Mouse (Mus musculus) embryonic facial prominence, embryonic 14.5 days (tissue): Measurements from ENCODE around the gene Nlgn2. TPM values are rescaled to one million over a fixed set of nuclear protein-coding genes. Genes with fewer than 3 reads are reported as not detected.

Source experiments
- ATAC-seq: fragments of 200-750 bp; cut with Nextera tagmentation; 2 replicates; pipeline ENCODE4 v1.8.0; 2017; ENCODE audit warnings: low read depth, moderate number of reproducible peaks, moderate TSS enrichment
- DNase-seq: peaks from one replicate; pipeline ENCODE4 v3.0.0-alpha.2; 2015; ENCODE audit warnings: low spot score
- H3K27ac ChIP-seq: fragments of 300-500 bp; sonication (generic); replicated peaks from 2 replicates; pipeline ENCODE4 v1.5.1; 2014; ENCODE audit warnings: low read depth, mild to moderate bottlenecking, low read length, moderate library complexity
- H3K27me3 ChIP-seq: fragments of 300-500 bp; sonication (generic); replicated peaks from 2 replicates; pipeline ENCODE4 v1.6.1; 2014; ENCODE audit warnings: low read length; ENCODE audit not compliant: control insufficient read depth, insufficient read depth
- H3K36me3 ChIP-seq: fragments of 300-500 bp; sonication (generic); 2 replicates; pipeline ENCODE4 v1.6.1; 2014; ENCODE audit warnings: low read length, mixed read lengths; ENCODE audit not compliant: control insufficient read depth, insufficient read depth
- H3K4me1 ChIP-seq: fragments of 300-500 bp; sonication (generic); 2 replicates; pipeline ENCODE4 v1.6.1; 2014; ENCODE audit warnings: antibody characterized with exemption, low read length; ENCODE audit not compliant: control insufficient read depth, insufficient read depth
- H3K4me2 ChIP-seq: fragments of 300-500 bp; sonication (generic); 2 replicates; pipeline ENCODE4 v1.6.1; 2014; ENCODE audit warnings: low read depth, mild to moderate bottlenecking, low read length, moderate library complexity, mixed read lengths
- H3K4me3 ChIP-seq: fragments of 300-500 bp; sonication (generic); 2 replicates; pipeline ENCODE4 v1.5.1; 2014; ENCODE audit warnings: low read depth, mild to moderate bottlenecking, low read length
- H3K9ac ChIP-seq: fragments of 300-500 bp; sonication (generic); 2 replicates; pipeline ENCODE4 v1.6.1; 2014; ENCODE audit warnings: low read depth, mild to moderate bottlenecking, low read length, moderate library complexity, mixed read lengths
- H3K9me3 ChIP-seq: fragments of 300-500 bp; sonication (generic); 2 replicates; pipeline ENCODE4 v1.6.1; 2016; ENCODE audit warnings: low read length; ENCODE audit not compliant: control insufficient read depth
- WGBS: fragments of 180-500 bp; shearing (Covaris S2); extraction: QIAGEN DNeasy Blood & Tissue Kit; methylation state at CpG from one replicate; pipeline ENCODE4 v1.1.7; 2014; 5-methylcytosine and 5-hydroxymethylcytosine counted together
- polyA plus RNA-seq: library from polyadenylated mRNA; unstranded; fragments of >200 nt; fragmentation: Nextera tagmentation; extraction: Ambion mirVana; gene quantifications from 2 replicates; pipeline ENCODE4 v1.2.1, GENCODE M21; 2014

The Nlgn2 gene
- polyA plus RNA-seq, 1 experiment from 2014 or later, result 8.3 TPM

DNA sequence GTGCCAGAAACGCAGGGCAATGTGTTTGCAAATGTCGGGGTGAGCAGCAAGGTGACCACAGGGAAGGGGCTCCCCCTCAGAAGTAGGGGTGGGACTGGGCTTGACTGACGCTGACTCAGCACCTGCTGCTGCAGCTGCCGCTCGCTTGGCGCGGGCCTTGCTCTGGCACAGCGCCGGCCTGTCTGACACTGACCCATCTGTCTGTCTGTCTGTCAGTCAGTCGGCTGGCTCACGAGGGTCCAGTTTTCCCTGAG, 37.5 kb downstream of the Nlgn2 start:
- Histone ChIP-seq H3K27me3 (peaks cover 38% of the 10 kb centered on the region), H3K4me2 (peak overlapping the region; percentile 97), H3K36me3 (no peaks in the 10 kb centered on the region), H3K4me1 (peaks cover 47% of the 10 kb centered on the region), H3K9me3 (no peaks in the 10 kb centered on the region), H3K4me3 (peak overlapping the region; percentile 58), H3K9ac (peak overlapping the region; percentile 64), H3K27ac (peak overlapping the region; percentile 80)
- DNase-seq (peak; percentile 67), ATAC-seq (no peak)
- WGBS, result 0% methylated on average over 11 of the region's 11 CpGs

DNA sequence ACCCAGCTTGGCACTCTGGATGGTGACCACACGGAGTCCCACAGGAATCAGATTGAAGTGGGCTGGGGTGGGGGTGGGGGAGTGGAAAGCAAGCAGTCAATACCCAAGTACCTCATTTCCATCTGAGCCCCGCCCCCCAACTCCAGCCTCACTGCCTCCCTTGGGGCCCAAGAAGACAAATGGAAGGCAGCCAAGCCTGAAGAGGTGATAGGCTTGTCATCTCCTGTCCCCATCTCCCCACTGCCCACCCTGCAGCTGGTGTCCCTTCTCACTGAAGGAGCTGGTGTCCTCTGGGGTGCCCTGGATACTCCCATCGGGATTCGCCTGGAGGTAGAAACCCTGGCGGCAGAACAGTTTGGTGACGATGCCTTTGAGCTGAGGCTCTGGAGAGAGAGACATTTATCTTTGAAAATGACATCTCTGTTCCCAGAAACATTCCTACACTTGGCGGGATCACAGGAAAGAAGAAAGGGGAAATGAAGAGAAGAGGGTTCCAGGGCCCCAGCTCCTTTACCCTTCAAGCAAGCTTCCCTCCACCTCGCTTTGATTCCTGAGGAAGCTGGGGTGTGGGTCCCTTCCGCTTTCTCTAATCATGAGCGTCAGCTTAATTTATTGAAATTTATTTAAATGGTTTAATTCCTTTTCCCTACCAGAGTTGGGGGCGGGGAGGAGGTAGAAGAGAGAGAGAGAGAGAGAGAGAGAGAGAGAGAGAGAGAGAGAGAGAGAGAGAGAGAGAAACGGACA, 38.0 kb downstream of the Nlgn2 start:
- peak overlapping the region; percentile 80 for H3K27ac ChIP-seq
- 17% methylated on average over 12 of the region's 12 CpGs for WGBS
- peak overlapping the region; percentile 58 for H3K4me3 ChIP-seq
- H3K36me3 ChIP-seq, result no peaks in the 10 kb centered on the region
- H3K9me3 ChIP-seq, result no peaks in the 10 kb centered on the region
- no peak overlapping the region; the same call in 1 of the 2 replicates for H3K9ac ChIP-seq
- no peak for DNase-seq
- H3K27me3 ChIP-seq, result peaks cover 33% of the 10 kb centered on the region
- peaks cover 42% of the 10 kb centered on the region for H3K4me1 ChIP-seq
- H3K4me2 ChIP-seq, result peak overlapping the region; percentile 97
- ATAC-seq, result no peak

DNA sequence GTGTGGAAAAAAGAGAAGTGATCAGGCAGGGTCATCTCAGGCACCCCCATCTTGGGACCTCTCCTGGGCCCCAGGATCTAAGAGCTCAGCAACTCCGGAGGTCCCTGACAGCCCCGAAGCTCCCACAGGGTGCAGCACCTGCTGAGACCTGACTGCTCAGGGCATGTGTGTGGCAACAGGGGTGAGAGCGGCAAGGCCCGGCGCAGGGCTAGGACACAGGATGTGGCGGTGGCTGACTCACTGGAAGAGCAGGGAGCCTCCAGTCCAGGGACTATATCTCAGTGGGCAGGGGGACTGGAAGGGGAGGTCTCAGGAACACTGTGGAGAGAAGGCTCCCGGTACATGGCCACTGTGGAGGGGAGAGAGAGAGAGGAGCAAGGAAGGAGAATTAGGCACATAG, 39.7 kb downstream of the Nlgn2 start:
- ATAC-seq, result no peak
- H3K4me1 ChIP-seq, result peaks cover 28% of the 10 kb centered on the region
- H3K27ac ChIP-seq, result no peak overlapping the region

DNA sequence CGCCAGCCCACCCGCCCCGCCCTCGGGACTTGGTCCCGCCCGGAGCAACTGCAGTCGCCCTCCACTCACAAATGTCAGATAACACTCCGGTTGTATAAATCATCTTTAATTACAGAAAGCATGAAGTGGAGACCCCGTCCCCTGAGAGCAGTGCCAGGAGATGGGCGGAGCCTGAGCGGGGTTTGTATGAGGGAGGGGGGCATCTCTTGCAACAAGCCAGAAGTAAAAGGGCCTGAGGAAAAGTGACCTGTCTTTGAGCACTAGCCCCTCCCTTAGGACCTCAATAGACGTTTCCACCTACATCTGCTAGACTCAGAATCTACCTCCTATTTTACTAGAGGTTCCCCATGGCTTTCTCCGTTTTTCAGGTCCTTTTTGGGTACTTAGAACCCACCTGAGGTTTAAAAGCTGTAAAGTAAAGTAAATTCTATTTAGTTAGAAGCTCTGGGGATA, 41.6 kb downstream of the Nlgn2 start:
- Histone ChIP-seq H3K9me3 (no peaks in the 10 kb centered on the region), H3K27me3 (peaks cover 12% of the 10 kb centered on the region; the same call in 1 of the 2 replicates), H3K4me2 (peak overlapping the region; percentile 95), H3K9ac (peak overlapping the region; percentile 61), H3K4me3 (peak overlapping the region; percentile 51), H3K4me1 (peaks cover 14% of the 10 kb centered on the region), H3K27ac (no peak overlapping the region), H3K36me3 (no peaks in the 10 kb centered on the region)
- peak; percentile 63 for DNase-seq
- WGBS, result 3% methylated on average over 13 of the region's 13 CpGs
- no peak for ATAC-seq

More for the DNA sequence above, 39.7 kb downstream of the Nlgn2 start:
- Histone ChIP-seq H3K27me3 (peaks cover 20% of the 10 kb centered on the region), H3K4me3 (no peak overlapping the region), H3K9me3 (no peaks in the 10 kb centered on the region), H3K36me3 (no peaks in the 10 kb centered on the region), H3K9ac (no peak overlapping the region), H3K4me2 (no peak overlapping the region)
- DNase-seq, result no peak
- 77% methylated on average over 7 of the region's 7 CpGs for WGBS

DNA sequence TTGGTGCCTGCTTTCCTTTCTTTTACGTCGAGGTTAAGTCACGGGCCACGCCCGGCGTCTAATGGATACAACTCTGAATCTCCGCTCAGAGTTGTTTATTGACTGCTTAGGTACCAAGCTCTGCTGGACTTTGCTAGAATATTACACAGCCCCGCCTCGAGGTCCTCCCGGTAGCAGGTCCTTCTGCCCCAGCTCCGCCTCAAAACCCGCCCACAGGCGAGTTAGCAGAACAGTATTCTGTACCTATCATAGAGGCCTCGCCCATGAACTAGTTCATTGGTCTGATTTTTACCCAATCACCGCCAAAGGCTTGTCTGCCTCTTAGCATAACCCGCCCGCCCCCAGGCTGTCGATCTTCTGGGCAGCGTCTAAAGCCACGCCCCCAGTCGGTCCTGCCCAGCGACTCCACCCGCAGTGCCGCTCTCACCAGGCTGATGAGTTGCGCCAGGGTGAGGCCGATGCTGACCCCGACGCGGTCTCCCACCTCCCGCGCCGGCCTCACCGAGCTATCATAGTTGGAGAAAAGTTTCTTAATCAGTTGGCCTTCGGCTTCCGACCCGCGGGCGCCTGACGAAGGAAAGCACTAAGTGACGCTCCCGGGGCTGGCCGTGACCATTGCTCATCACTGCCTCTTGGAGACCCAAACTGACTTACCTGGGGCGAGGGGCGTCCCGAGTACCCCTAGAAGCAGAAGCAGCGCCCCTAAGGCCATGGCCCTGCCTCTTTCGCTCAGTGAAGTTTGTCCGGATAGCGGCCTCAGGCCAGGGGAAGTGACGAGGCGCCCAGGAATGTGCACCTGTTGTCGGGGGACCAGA, 42.2 kb downstream of the Nlgn2 start, which contains the start of gene Chrnb1:
Gene Chrnb1, minus strand, starts transcription at position 776 of the 815 bp plus-strand sequence.
- Histone ChIP-seq H3K4me3 (peak within 1 kb of the TSS; percentile 51), H3K27ac (peak within 1 kb of the TSS; percentile 70), H3K9me3 (no peaks in the 10 kb centered on the region), H3K9ac (peak within 1 kb of the TSS; percentile 61), H3K27me3 (peaks cover 12% of the 10 kb centered on the region; the same call in 1 of the 2 replicates), H3K4me1 (peaks cover 14% of the 10 kb centered on the region), H3K4me2 (peak within 1 kb of the TSS; percentile 95), H3K36me3 (no peaks in the 10 kb centered on the region)
- DNase-seq, result peak; percentile 99
- WGBS, result 3% methylated on average over 45 of the region's 52 CpGs
- peak; percentile 98 for ATAC-seq

DNA sequence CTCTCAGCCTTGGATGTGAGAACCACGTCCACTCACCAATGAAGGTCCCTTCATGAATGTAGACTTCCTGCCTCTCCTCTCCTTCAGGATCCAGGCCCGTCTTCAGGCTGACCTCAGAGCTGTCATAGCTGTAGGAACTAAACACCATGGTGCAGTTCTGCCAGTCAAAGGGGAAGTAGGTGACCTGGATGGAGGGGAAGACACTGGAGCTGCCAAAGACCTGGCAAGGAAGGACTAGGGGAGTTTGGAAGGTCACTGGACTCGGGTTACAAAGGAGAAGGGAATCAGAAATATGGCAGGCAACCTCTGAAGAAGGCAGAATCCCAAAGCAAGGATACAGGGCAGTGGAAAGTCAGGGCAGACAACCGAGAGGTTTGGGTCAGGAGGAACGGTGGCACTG, 44.2 kb downstream of the Nlgn2 start:
- ATAC-seq, result no peak
- Histone ChIP-seq H3K36me3 (no peaks in the 10 kb centered on the region), H3K4me1 (peaks cover 5% of the 10 kb centered on the region; the same call in 1 of the 2 replicates), H3K4me3 (no peak overlapping the region), H3K4me2 (no peak overlapping the region), H3K9me3 (no peaks in the 10 kb centered on the region), H3K27ac (no peak overlapping the region), H3K27me3 (peaks cover 12% of the 10 kb centered on the region; the same call in 1 of the 2 replicates), H3K9ac (no peak overlapping the region)
- 53% methylated on average over 5 of the region's 5 CpGs for WGBS
- DNase-seq, result no peak

DNA sequence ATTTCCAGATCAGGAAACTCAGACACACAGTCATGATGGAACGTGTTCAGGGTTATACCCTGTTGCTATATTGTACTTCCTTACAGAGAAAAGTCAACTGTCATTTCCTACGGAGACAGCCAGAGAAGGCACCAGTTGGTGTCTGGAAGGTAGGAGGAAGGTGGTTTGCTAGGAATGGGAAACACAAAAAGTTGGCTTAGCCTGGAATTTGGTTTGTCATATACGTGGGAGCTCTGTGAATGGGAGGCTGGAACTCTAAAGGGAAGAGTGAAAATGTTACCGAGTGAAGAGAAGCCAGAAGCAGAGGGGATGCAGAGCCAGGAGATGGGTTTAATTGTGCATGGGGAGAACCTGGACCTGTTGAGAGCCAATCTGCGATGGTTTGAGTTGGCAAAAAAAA, 46.2 kb downstream of the Nlgn2 start:
- H3K9me3 ChIP-seq, result no peaks in the 10 kb centered on the region
- no peak for DNase-seq
- peaks cover 5% of the 10 kb centered on the region; the same call in 1 of the 2 replicates for H3K4me1 ChIP-seq
- no peak for ATAC-seq
- no peak overlapping the region for H3K27ac ChIP-seq
- no peaks in the 10 kb centered on the region for H3K36me3 ChIP-seq
- WGBS, result 63% methylated on average over 5 of the region's 5 CpGs
- no peak overlapping the region for H3K4me3 ChIP-seq
- H3K9ac ChIP-seq, result no peak overlapping the region
- no peaks in the 10 kb centered on the region for H3K27me3 ChIP-seq
- no peak overlapping the region for H3K4me2 ChIP-seq

DNA sequence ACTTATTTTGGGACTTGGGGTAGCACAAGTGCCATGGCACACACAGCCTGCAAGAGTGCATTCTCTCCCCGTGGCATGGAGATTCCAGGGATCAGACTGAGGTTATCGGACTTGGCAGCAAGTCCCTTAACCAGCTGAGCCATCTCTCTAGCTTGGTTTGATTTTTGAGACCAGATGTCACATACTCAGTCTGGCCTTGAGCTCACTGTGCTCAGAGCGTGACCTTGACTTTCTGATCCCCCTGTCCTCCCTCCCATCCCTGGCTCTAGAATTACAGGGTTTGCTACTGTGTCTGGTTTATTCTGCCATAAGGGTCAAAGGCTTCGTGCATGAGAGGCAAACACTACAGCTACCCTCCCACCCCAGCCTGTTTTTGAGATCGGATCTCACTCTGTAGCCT, 48.2 kb downstream of the Nlgn2 start:
- H3K36me3 ChIP-seq, result no peaks in the 10 kb centered on the region
- H3K4me1 ChIP-seq, result no peaks in the 10 kb centered on the region
- no peak overlapping the region for H3K27ac ChIP-seq
- H3K9me3 ChIP-seq, result no peaks in the 10 kb centered on the region
- H3K27me3 ChIP-seq, result no peaks in the 10 kb centered on the region
- DNase-seq (no peak), ATAC-seq (no peak)
- no peak overlapping the region for H3K9ac ChIP-seq
- H3K4me3 ChIP-seq, result no peak overlapping the region
- WGBS, result 55% methylated on average over 5 of the region's 5 CpGs
- H3K4me2 ChIP-seq, result no peak overlapping the region
